Mouse (Mus musculus) lung, adult 2 months (tissue): Measurements from ENCODE around the gene Dydc1.

Source experiments
- CTCF ChIP-seq: fragments of 200-500 bp; IDR thresholded peaks from 2 replicates; pipeline ENCODE4 v1.5.1; 2011; ENCODE audit warnings: mild to moderate bottlenecking, low read length, control low read depth; ENCODE audit not compliant: insufficient read depth
- POLR2A ChIP-seq: fragments of 200-500 bp; IDR thresholded peaks from 2 replicates; pipeline ENCODE4 v1.6.1; 2011; ENCODE audit warnings: low read depth, mild to moderate bottlenecking, control low read depth, low read length, borderline replicate concordance; ENCODE audit errors: extremely low read depth

DNA sequence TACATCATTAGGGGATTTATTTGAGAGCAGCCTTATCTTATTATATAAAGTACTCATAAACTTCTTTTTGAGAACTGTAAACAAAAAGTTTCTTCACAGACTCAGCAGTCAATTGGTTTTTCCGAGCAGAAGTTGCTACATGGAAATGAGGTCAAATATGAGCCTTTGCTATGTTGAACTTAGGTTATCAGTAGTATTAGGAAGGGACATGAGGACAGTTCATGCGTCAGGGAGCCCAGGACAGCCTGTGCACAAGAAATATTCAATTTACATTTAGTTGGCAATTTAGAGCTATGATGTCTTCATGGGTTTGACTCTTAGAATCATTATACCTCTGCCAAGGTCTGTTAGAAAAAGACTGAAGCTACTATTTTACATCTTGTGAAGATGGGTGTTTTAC lies 29.6 kb downstream of the Dydc1 start:
- TF ChIP-seq POLR2A (no peak), CTCF (no peak)
